Mouse (Mus musculus) embryonic facial prominence, embryonic 13.5 days (tissue): Measurements from ENCODE around the gene Ranbp10. TPM values are rescaled to one million over a fixed set of nuclear protein-coding genes. Genes with fewer than 3 reads are reported as not detected.
"Not testable (repeated sequence)": the region's sequence is repeated elsewhere in the genome, so short reads cannot be mapped to it uniquely, and the experiment has no call there.

Source experiments
- ATAC-seq: fragments of 200-750 bp; cut with Nextera tagmentation; 2 replicates; pipeline ENCODE4 v1.8.0; 2017; ENCODE audit warnings: low read depth; ENCODE audit not compliant: insufficient number of reproducible peaks, insufficient read depth, low FRiP score, low TSS enrichment
- H3K27ac ChIP-seq: fragments of 300-500 bp; sonication (generic); 2 replicates; pipeline ENCODE4 v1.5.1; 2015; ENCODE audit warnings: moderate library complexity, mild to moderate bottlenecking, inconsistent platforms
- H3K27me3 ChIP-seq: fragments of 300-500 bp; sonication (generic); 2 replicates; pipeline ENCODE4 v1.6.1; 2015; ENCODE audit warnings: mild to moderate bottlenecking, inconsistent platforms
- H3K36me3 ChIP-seq: fragments of 300-500 bp; sonication (generic); 2 replicates; pipeline ENCODE4 v1.6.1; 2015; ENCODE audit warnings: mild to moderate bottlenecking, inconsistent platforms
- H3K4me1 ChIP-seq: fragments of 300-500 bp; sonication (generic); 2 replicates; pipeline ENCODE4 v1.6.1; 2015; ENCODE audit warnings: inconsistent platforms
- H3K4me2 ChIP-seq: fragments of 300-500 bp; sonication (generic); 2 replicates; pipeline ENCODE4 v1.6.1; 2015; ENCODE audit warnings: moderate library complexity, mild to moderate bottlenecking, inconsistent platforms
- H3K4me3 ChIP-seq: fragments of 300-500 bp; sonication (generic); 2 replicates; pipeline ENCODE4 v1.5.1; 2015; ENCODE audit warnings: mild to moderate bottlenecking, inconsistent platforms
- H3K9ac ChIP-seq: fragments of 300-500 bp; sonication (generic); 2 replicates; pipeline ENCODE4 v1.6.1; 2015; ENCODE audit warnings: mild to moderate bottlenecking, inconsistent platforms
- H3K9me3 ChIP-seq: fragments of 300-500 bp; sonication (generic); 2 replicates; pipeline ENCODE4 v1.6.1; 2016; ENCODE audit warnings: inconsistent platforms
- WGBS: fragments of 180-500 bp; shearing (Covaris S2); methylation state at CpG from one replicate; pipeline ENCODE4 v1.1.7; 2015; ENCODE audit warnings: mixed read lengths; 5-methylcytosine and 5-hydroxymethylcytosine counted together
- polyA plus RNA-seq: library from polyadenylated mRNA; unstranded; fragments of >200 nt; fragmentation: Nextera tagmentation; extraction: Ambion mirVana; gene quantifications from 2 replicates; pipeline ENCODE4 v1.2.1, GENCODE M21; 2015

Ranbp10 gene
- polyA plus RNA-seq, 1 experiment from 2014 or later: 17.8 TPM

- peak; percentile 89 for ATAC-seq
Observed at GRCm38 (mm10) chr8:105854715-105855216, 27.6 kb upstream of the Ranbp10 start, which contains the start of gene Thap11. Gene Thap11 (plus strand): TSS chr8:105855132.

DNA sequence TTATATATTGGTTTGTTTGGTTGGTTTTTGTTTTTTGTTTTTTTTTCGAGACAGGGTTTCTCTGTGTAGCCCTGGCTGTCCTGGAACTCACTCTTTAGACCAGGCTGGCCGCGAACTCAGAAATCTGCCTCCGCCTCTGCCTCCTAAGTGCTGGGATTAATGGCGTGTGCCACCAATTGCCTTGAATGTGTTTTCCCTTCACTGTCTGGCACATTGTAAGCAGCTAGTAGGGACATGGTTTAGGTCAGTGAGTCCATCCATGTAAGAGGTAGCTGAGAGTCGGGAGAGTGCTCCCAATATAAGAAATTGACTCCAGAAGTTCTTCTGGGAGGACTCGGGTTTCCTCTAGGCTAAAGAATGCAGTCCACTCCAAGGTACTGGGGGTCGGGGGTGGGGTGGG is 27.2 kb upstream of the Ranbp10 start:
- Histone ChIP-seq H3K9me3 (no peaks in the 10 kb centered on the region), H3K9ac (peak overlapping the region; percentile 88), H3K36me3 (peaks cover 12% of the 10 kb centered on the region), H3K27ac (peak overlapping the region; percentile 83; the same call in 1 of the 2 replicates), H3K4me2 (peak overlapping the region; percentile 99), H3K27me3 (no peaks in the 10 kb centered on the region), H3K4me1 (peaks cover 45% of the 10 kb centered on the region), H3K4me3 (peak overlapping the region; percentile 84)
- 24% methylated on average over 8 of the region's 8 CpGs for WGBS
- ATAC-seq: no peak

More at GRCm38 (mm10) chr8:105854715-105855216, 27.6 kb upstream of the Ranbp10 start, which contains the start of gene Thap11:
- Histone ChIP-seq H3K36me3 (peaks cover 8% of the 10 kb centered on the region), H3K4me3 (peak within 1 kb of the TSS; percentile 84), H3K9ac (peak within 1 kb of the TSS; percentile 88), H3K27me3 (no peaks in the 10 kb centered on the region), H3K27ac (peak within 1 kb of the TSS; percentile 83), H3K9me3 (no peaks in the 10 kb centered on the region), H3K4me2 (peak within 1 kb of the TSS; percentile 99), H3K4me1 (peaks cover 50% of the 10 kb centered on the region)
- WGBS: under 1% methylated on average over 43 of the region's 43 CpGs

GRCm38 (mm10) chr8:105853178-105853577 is 26.0 kb upstream of the Ranbp10 start, which contains the start of gene Cenpt:
Gene Cenpt (minus strand): TSS chr8:105853278.
- Histone ChIP-seq H3K4me2 (peak within 1 kb of the TSS; percentile 72; the same call in 1 of the 2 replicates), H3K9ac (no peak within 1 kb of the TSS), H3K4me3 (no peak within 1 kb of the TSS), H3K36me3 (peaks cover 17% of the 10 kb centered on the region), H3K4me1 (peaks cover 35% of the 10 kb centered on the region), H3K27me3 (no peaks in the 10 kb centered on the region), H3K9me3 (no peaks in the 10 kb centered on the region), H3K27ac (peak within 1 kb of the TSS; percentile 89)
- WGBS: 91% methylated on average over 3 of the region's 3 CpGs
- no peak for ATAC-seq

DNA sequence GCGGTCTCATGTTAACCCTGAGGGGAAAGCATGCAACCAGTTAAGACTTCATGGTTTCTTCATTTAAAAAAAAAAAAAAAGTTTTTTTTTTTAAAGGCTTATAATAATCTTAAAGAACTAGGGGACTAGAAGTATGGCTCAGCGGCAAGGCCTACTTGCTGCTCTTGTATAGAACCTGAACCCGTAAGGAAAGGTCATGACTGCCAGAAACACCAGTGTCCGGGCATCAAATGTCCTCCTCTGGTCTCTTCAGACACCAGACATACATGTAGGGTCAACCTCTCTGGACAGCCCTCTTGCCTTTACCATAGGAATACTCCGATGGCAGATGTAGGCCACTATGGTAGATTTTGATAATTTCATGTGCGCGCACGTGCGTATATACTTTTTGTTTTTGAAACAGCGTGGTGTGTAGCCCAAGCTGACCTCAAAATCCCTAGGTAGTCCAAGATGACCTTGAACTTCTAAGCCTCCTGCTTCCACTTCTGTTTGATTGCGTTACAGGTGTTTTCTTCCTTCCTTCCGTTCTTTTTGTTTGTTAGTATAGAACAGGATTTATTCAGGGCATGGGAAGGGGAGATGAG is 25.1 kb upstream of the Ranbp10 start:
- no peaks in the 10 kb centered on the region for H3K27me3 ChIP-seq
- peak overlapping the region; percentile 72; the same call in 1 of the 2 replicates for H3K4me2 ChIP-seq
- H3K36me3 ChIP-seq: peaks cover 26% of the 10 kb centered on the region
- H3K4me1 ChIP-seq: peaks cover 25% of the 10 kb centered on the region
- ATAC-seq: no peak
- 78% methylated on average over 12 of the region's 12 CpGs for WGBS
- no peaks in the 10 kb centered on the region for H3K9me3 ChIP-seq
- no peak overlapping the region for H3K9ac ChIP-seq
- peak overlapping the region; percentile 70 for H3K4me3 ChIP-seq
- peak overlapping the region; percentile 89 for H3K27ac ChIP-seq

DNA sequence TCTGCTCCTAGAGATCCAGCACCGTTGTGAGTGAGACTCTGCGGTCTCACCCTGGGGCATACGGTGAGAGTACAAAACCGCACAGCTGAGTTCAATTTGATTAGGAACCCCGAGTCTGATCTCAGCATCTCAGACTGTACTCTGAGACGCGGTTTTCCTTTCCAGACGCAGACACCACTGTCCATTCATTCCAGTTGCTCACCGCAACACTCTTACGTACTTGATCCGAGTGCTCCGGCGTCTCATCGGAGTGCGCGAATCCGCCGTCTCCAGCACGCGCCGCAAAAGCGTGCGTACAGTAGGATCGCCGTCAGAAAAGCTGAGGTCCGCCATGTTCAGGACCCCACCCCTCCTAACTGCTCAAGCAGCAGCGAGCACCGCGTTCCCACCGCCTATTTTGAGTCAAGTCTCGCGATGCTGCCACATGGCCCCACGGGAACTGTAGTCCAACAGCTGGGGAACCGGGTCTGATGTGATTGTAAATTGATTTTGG is 24.5 kb upstream of the Ranbp10 start:
- Histone ChIP-seq H3K27me3 (no peaks in the 10 kb centered on the region), H3K4me1 (peaks cover 20% of the 10 kb centered on the region)
- WGBS: under 1% methylated on average over 34 of the region's 34 CpGs

DNA sequence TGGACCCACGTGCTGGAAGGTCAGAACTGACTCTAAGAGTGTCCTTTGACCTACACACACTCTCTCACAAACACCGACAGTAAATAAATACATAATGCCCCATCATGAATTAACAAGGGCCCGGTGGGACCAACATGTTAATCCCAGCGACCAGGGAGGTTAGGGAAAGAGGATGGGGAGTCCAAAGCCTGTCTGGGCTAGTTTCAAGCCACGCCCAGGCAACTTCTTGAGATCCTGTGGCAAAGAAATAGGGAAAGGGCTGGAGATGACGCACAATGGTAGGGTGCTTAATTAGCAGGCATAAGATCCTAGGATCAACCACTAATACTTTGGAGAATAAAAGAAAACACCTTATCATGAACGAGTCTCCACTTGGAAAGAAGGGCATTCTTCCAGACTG is 23.5 kb upstream of the Ranbp10 start:
- ATAC-seq: no peak
- peak overlapping the region; percentile 12; the same call in 1 of the 2 replicates for H3K4me3 ChIP-seq
- H3K9ac ChIP-seq: peak overlapping the region; percentile 44; the same call in 1 of the 2 replicates
- H3K27me3 ChIP-seq: no peaks in the 10 kb centered on the region
- H3K4me1 ChIP-seq: peaks cover 11% of the 10 kb centered on the region
- peaks cover 43% of the 10 kb centered on the region for H3K36me3 ChIP-seq
- peak overlapping the region; percentile 72 for H3K4me2 ChIP-seq
- no peak overlapping the region for H3K27ac ChIP-seq
- WGBS: 72% methylated on average over 7 of the region's 7 CpGs
- no peaks in the 10 kb centered on the region for H3K9me3 ChIP-seq

More for the DNA sequence above, 24.5 kb upstream of the Ranbp10 start:
- H3K27ac ChIP-seq: peak overlapping the region; percentile 89
- H3K36me3 ChIP-seq: peaks cover 32% of the 10 kb centered on the region
- no peaks in the 10 kb centered on the region for H3K9me3 ChIP-seq
- peak overlapping the region; percentile 70 for H3K4me3 ChIP-seq
- H3K9ac ChIP-seq: peak overlapping the region; percentile 85
- H3K4me2 ChIP-seq: peak overlapping the region; percentile 72
- peak; percentile 77 for ATAC-seq

DNA sequence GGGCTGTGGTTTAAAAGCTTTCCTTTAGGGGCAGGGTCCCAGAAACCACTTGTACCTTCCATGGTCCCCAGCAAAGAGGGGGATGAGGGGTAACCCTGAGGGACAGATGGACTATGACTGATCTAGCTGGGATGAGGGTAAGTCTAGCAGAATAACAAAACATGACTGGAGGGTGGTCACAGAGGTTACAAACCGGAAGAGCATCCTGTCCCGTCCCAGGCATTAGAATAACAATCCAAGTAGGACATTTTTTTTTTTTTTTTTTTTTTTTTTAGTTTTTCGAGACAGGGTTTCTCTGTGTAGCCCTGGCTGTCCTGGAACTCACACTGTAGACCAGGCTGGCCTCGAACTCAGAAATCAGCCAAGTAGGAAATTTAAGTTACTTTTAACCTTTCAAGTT is 22.9 kb upstream of the Ranbp10 start:
- no peak overlapping the region for H3K27ac ChIP-seq
- H3K4me1 ChIP-seq: peaks cover 11% of the 10 kb centered on the region
- H3K27me3 ChIP-seq: no peaks in the 10 kb centered on the region
- peaks cover 49% of the 10 kb centered on the region for H3K36me3 ChIP-seq
- WGBS: 89% methylated on average over 3 of the region's 4 CpGs
- H3K4me2 ChIP-seq: peak overlapping the region; percentile 72; the same call in 1 of the 2 replicates
- no peak for ATAC-seq
- H3K9ac ChIP-seq: no peak overlapping the region
- no peaks in the 10 kb centered on the region for H3K9me3 ChIP-seq
- H3K4me3 ChIP-seq: no peak overlapping the region

GRCm38 (mm10) chr8:105846678-105847077 is 19.5 kb upstream of the Ranbp10 start:
- peaks cover 8% of the 10 kb centered on the region for H3K4me1 ChIP-seq
- H3K9ac ChIP-seq: no peak overlapping the region
- no peaks in the 10 kb centered on the region for H3K9me3 ChIP-seq
- H3K27me3 ChIP-seq: no peaks in the 10 kb centered on the region
- no peak overlapping the region for H3K4me2 ChIP-seq
- ATAC-seq: no peak
- no peak overlapping the region for H3K27ac ChIP-seq
- no peak overlapping the region for H3K4me3 ChIP-seq
- H3K36me3 ChIP-seq: peaks cover 78% of the 10 kb centered on the region
- 89% methylated on average over 11 of the region's 11 CpGs for WGBS

DNA sequence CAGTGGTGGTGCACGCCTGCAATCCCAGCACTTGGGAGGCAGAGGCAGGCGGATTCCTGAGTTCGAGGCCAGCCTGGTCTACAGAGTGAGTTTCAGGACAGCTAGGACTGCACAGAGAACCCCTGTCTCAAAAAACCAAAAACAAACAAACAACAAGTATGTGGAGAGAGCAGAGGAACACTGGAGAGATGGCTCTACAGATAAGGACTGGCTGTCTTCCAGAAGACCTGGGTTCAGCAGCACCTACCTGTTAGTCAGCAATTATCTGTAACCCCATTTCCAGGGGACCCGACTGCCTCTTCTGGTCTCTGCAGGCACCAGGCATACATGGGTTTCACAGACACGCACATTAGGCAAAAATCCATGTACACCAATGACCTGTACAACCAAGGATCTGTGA is 12.1 kb upstream of the Ranbp10 start:
- no peak for ATAC-seq
- H3K27ac ChIP-seq: no peak overlapping the region
- no peak overlapping the region for H3K4me3 ChIP-seq
- 90% methylated on average over 5 of the region's 5 CpGs for WGBS
- no peak overlapping the region for H3K9ac ChIP-seq
- peaks cover 4% of the 10 kb centered on the region; the same call in 1 of the 2 replicates for H3K9me3 ChIP-seq
- no peaks in the 10 kb centered on the region for H3K27me3 ChIP-seq
- no peaks in the 10 kb centered on the region for H3K4me1 ChIP-seq
- peaks cover 30% of the 10 kb centered on the region for H3K36me3 ChIP-seq
- no peak overlapping the region for H3K4me2 ChIP-seq

GRCm38 (mm10) chr8:105836991-105837390 is 9.8 kb upstream of the Ranbp10 start:
- H3K27me3 ChIP-seq: no peaks in the 10 kb centered on the region
- H3K36me3 ChIP-seq: peaks cover 11% of the 10 kb centered on the region
- H3K4me1 ChIP-seq: no peaks in the 10 kb centered on the region
- H3K4me2 ChIP-seq: no peak overlapping the region
- no peak overlapping the region for H3K9ac ChIP-seq
- H3K4me3 ChIP-seq: no peak overlapping the region
- H3K27ac ChIP-seq: no peak overlapping the region
- WGBS: 79% methylated on average over 6 of the region's 6 CpGs
- no peak for ATAC-seq
- H3K9me3 ChIP-seq: peaks cover 4% of the 10 kb centered on the region; the same call in 1 of the 2 replicates

DNA sequence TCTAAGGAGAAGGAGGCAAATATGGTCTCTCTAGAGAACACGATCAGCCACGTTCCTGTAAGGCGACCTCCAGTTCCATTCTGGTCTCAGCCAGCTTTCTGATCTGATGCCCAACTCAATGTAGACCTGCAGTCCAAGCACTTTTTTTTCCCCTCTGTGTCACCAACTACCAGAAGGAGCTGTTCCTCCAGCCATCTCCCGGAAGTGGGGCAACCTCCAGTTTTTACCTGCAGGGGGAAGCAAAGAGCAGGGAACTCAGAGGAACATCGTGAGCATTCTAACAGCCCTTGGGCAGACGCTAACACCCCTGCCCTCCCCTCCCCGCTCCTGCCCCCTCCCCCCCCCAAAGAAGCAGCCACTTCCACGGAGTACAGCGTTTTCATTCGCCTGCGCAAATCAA is 8.2 kb upstream of the Ranbp10 start:
- Histone ChIP-seq H3K4me2 (no peak overlapping the region), H3K27me3 (no peaks in the 10 kb centered on the region), H3K9me3 (no peaks in the 10 kb centered on the region), H3K4me3 (no peak overlapping the region), H3K36me3 (no peaks in the 10 kb centered on the region), H3K27ac (no peak overlapping the region), H3K9ac (no peak overlapping the region), H3K4me1 (no peaks in the 10 kb centered on the region)
- no peak for ATAC-seq
- WGBS: 23% methylated on average over 11 of the region's 11 CpGs

DNA sequence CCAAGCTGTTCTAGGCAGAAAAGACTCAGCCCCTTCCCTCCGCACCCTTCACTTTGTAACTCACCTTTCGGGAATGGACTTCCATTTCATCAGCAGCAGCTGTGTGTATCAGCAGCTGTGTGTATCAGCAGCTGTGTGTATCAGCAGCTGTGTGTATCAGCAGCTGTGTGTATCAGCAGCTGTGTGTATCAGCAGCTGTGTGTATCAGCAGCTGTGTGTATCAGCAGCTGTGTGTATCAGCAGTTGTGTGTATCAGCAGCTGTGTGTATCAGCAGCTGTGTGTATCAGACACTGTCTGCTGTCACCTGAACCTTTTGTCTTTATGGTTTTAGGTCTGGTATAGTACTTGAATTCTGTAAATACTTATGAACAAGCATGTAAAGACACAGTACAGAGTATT is 6.6 kb upstream of the Ranbp10 start:
- not testable (repeated sequence) for ATAC-seq

More for the DNA sequence above, 6.6 kb upstream of the Ranbp10 start:
- H3K36me3 ChIP-seq, H3K9me3 ChIP-seq, H3K4me3 ChIP-seq, H3K27ac ChIP-seq, H3K4me1 ChIP-seq, H3K9ac ChIP-seq, H3K4me2 ChIP-seq, H3K27me3 ChIP-seq: not testable (repeated sequence)
- 91% methylated on average over 2 of the region's 2 CpGs for WGBS
